Mouse (Mus musculus) embryonic facial prominence, embryonic 11.5 days (tissue): ENCODE measurements around the gene Znrd1as. TPM values are rescaled to one million over a fixed set of nuclear protein-coding genes. Genes with fewer than 3 reads are reported as not detected.

Experiments used
- ATAC-seq: fragments of 200-750 bp; cut with Nextera tagmentation; replicated peaks from 2 replicates; pipeline ENCODE4 v1.8.0; 2017; ENCODE audit warnings: low read depth; ENCODE audit not compliant: insufficient number of reproducible peaks, low FRiP score, low TSS enrichment
- DNase-seq: peaks from one replicate; pipeline ENCODE4 v3.0.0-alpha.2; 2015; ENCODE audit warnings: low spot score
- H3K27ac ChIP-seq: fragments of 300-500 bp; sonication (generic); replicated peaks from 2 replicates; pipeline ENCODE4 v1.5.1; 2014; ENCODE audit warnings: mild to moderate bottlenecking, low read depth, low read length, control low read depth
- H3K27me3 ChIP-seq: fragments of 300-500 bp; sonication (generic); 2 replicates; pipeline ENCODE4 v1.6.1; 2014; ENCODE audit warnings: mild to moderate bottlenecking, low read length, moderate library complexity, mixed read lengths; ENCODE audit not compliant: control insufficient read depth, insufficient read depth
- H3K36me3 ChIP-seq: fragments of 300-500 bp; sonication (generic); replicated peaks from 2 replicates; pipeline ENCODE4 v1.6.1; 2014; ENCODE audit warnings: low read depth, mild to moderate bottlenecking, low read length, moderate library complexity, mixed read lengths; ENCODE audit not compliant: control insufficient read depth, insufficient read depth
- H3K4me1 ChIP-seq: fragments of 300-500 bp; sonication (generic); 2 replicates; pipeline ENCODE4 v1.6.1; 2014; ENCODE audit warnings: low read length, mixed read lengths; ENCODE audit not compliant: control insufficient read depth, insufficient read depth
- H3K4me2 ChIP-seq: fragments of 300-500 bp; sonication (generic); 2 replicates; pipeline ENCODE4 v1.6.1; 2014; ENCODE audit warnings: low read depth, mild to moderate bottlenecking, control low read depth, low read length, moderate library complexity
- H3K4me3 ChIP-seq: fragments of 300-500 bp; sonication (generic); 2 replicates; pipeline ENCODE4 v1.5.1; 2014; ENCODE audit warnings: low read depth, low read length, control low read depth
- H3K9ac ChIP-seq: fragments of 300-500 bp; sonication (generic); replicated peaks from 2 replicates; pipeline ENCODE4 v1.6.1; 2014; ENCODE audit warnings: mild to moderate bottlenecking, control low read depth, low read length
- H3K9me3 ChIP-seq: fragments of 300-500 bp; sonication (generic); replicated peaks from 2 replicates; pipeline ENCODE4 v1.6.1; 2016; ENCODE audit warnings: mild to moderate bottlenecking, low read length, inconsistent platforms, mixed read lengths; ENCODE audit not compliant: control insufficient read depth
- WGBS: fragments of 180-500 bp; shearing (Covaris S2); extraction: QIAGEN DNeasy Blood & Tissue Kit; methylation state at CpG from one replicate; pipeline ENCODE4 v1.1.7; 2014; 5-methylcytosine and 5-hydroxymethylcytosine counted together
- polyA plus RNA-seq: library from polyadenylated mRNA; unstranded; fragments of >200 nt; fragmentation: Nextera tagmentation; extraction: Ambion mirVana; gene quantifications from 2 replicates; pipeline ENCODE4 v1.2.1, GENCODE M21; 2014

Gene Znrd1as
- polyA plus RNA-seq, 1 experiment from 2014 or later: 9.3 TPM

DNA sequence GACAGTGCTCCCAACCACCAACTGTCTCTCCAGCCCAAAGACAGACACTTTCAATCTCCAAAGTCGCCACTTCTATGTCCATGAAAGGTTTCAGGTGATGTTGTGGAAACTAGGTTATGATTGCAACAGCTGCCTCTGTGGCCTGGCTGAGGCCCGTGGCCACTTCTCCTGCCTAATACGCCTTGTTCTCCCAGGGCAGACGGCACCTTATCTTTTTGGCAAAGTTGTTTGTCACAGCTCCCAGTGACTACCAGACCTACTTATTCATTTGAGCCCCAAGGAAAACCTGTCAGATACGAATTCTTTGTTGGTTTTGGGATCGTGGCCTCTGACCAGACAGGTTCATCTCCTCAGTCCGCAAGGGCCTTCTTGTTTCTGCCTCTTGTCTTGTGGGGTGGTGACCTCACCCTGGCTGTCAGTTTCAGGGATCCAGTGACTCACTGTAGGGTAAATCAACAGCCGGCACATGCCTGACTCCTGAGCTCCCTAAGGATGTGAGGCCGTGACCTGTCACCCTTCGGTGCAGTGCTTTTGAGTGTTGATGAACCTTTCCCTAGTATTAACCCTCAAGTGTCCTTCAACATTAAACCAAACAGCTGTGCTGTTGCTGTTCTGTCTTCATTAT is 30.8 kb upstream of the Znrd1as start:
- no peak for ATAC-seq
- Histone ChIP-seq H3K4me2 (no peak overlapping the region), H3K9me3 (no peaks in the 10 kb centered on the region), H3K27me3 (no peaks in the 10 kb centered on the region), H3K4me3 (no peak overlapping the region), H3K36me3 (no peaks in the 10 kb centered on the region), H3K9ac (no peak overlapping the region), H3K27ac (no peak overlapping the region), H3K4me1 (no peaks in the 10 kb centered on the region)
- 52% methylated on average over 10 of the region's 10 CpGs for whole genome bisulfite sequencing
- DNase-seq: no peak

DNA sequence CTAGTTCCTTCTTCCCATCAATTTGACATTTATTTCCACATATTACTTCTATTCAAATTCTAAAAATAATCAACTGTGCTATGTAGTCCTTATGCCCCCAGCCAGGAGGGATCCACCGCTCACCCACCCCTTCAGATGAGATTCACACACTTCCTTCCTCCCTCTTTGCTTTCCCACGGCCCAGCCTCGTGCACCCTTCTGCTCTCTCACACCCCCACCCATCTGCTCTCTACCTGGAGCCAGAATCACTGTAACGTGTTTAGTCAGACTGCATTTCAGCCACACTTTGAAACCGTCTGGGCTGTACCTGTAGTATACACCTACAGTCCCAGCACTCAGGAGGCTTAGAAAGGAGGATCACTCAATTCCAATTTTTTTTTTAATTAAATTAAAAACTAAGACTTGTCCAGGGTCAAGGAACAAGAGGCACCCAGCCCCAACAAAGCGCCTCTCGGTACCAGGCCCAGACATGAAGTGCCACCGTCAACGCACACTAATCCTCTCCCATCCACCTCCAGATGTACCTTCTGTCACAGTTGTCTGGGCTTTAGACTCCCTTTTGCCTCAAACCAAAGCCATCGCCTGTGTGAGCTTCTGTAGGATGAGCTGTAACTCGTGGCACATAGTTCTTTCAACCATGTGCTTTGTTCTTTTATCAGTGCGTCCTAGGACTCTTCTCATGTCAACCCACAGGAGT is 29.0 kb upstream of the Znrd1as start:
- 82% methylated on average over 12 of the region's 12 CpGs for WGBS
- Histone ChIP-seq H3K9me3 (no peaks in the 10 kb centered on the region), H3K4me3 (no peak overlapping the region), H3K36me3 (no peaks in the 10 kb centered on the region), H3K4me1 (no peaks in the 10 kb centered on the region), H3K27ac (no peak overlapping the region), H3K4me2 (no peak overlapping the region), H3K27me3 (no peaks in the 10 kb centered on the region), H3K9ac (no peak overlapping the region)
- ATAC-seq: no peak
- no peak for DNase-seq

DNA sequence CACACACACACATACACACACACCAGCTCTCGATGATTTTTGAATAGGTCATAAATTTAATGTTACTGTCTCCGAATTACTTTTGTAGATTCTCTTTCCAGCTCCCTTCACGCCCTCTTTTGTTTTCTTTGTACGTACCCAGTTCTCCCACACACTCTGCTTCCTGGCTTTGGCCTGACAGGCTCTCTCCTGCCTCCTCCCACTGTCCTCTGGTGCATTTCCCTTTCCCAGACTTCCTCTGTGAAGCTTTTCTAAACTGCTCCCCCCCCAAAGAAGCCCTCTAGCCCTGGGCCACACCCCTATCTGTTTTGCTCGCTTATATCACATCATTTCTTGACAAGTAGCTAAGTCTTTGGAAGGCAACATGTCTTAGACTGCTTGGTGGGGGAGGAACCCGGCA is 28.2 kb upstream of the Znrd1as start:
- Histone ChIP-seq H3K9ac (no peak overlapping the region), H3K4me3 (no peak overlapping the region), H3K27me3 (no peaks in the 10 kb centered on the region), H3K4me2 (no peak overlapping the region), H3K9me3 (no peaks in the 10 kb centered on the region), H3K27ac (no peak overlapping the region), H3K36me3 (no peaks in the 10 kb centered on the region), H3K4me1 (no peaks in the 10 kb centered on the region)
- WGBS: 86% methylated on average over 6 of the region's 6 CpGs
- DNase-seq: no peak
- ATAC-seq: no peak

DNA sequence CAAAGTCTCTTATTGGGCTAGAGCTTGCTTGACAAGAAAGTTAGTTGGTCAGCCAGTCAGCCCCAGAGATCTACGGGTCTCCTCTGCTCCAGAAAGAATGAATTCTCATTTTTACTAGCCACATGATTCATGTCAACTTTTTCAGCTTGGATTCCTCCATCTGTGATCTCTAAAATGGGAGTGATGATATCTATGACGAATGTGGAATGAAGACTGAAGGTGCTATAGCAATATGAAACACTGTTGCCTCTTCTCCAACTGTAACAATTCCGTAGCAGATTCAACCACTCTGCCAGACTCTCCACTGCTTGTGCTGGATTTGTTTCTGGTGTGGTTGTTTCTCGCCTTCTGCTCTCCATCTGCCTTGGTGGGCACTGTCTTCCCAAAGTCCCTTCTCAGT is 27.3 kb upstream of the Znrd1as start:
- no peak overlapping the region for H3K27ac ChIP-seq
- WGBS: 83% methylated on average over 4 of the region's 4 CpGs
- H3K36me3 ChIP-seq: no peaks in the 10 kb centered on the region
- no peaks in the 10 kb centered on the region for H3K9me3 ChIP-seq
- no peak overlapping the region for H3K4me3 ChIP-seq
- no peak overlapping the region for H3K4me2 ChIP-seq
- H3K9ac ChIP-seq: no peak overlapping the region
- no peaks in the 10 kb centered on the region for H3K4me1 ChIP-seq
- H3K27me3 ChIP-seq: no peaks in the 10 kb centered on the region
- DNase-seq: no peak
- ATAC-seq: no peak

GRCm38 (mm10) chr17:36931806-36932205 is 26.6 kb upstream of the Znrd1as start:
- H3K27me3 ChIP-seq: no peaks in the 10 kb centered on the region
- no peaks in the 10 kb centered on the region for H3K4me1 ChIP-seq
- DNase-seq (no peak), ATAC-seq (no peak)
- no peaks in the 10 kb centered on the region for H3K36me3 ChIP-seq
- 47% methylated on average over 2 of the region's 2 CpGs for WGBS
- no peaks in the 10 kb centered on the region for H3K9me3 ChIP-seq
- H3K27ac ChIP-seq: no peak overlapping the region
- no peak overlapping the region for H3K4me3 ChIP-seq
- no peak overlapping the region for H3K4me2 ChIP-seq
- H3K9ac ChIP-seq: no peak overlapping the region

DNA sequence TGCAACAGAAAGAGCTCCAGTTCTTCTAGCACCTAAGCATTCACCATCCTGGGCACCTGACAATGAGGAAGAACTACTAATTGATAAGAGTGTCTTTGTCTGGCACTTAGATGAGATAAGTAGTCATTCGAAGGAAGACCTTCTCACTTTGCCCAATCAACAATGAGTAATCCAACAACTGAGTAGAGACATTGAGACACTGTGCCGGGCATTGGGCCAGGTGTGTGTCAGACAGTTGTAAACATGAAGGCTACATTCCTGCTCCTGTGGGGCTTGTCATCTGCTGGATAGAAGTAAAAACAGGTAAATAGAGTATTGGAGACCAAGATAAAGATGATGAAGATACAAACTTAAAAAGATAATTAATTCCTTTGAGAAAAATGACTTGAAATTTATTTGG is 20.3 kb upstream of the Znrd1as start:
- 84% methylated on average over 2 of the region's 2 CpGs for WGBS
- Histone ChIP-seq H3K4me2 (no peak overlapping the region), H3K27ac (no peak overlapping the region), H3K27me3 (peaks cover 13% of the 10 kb centered on the region), H3K9me3 (no peaks in the 10 kb centered on the region), H3K36me3 (no peaks in the 10 kb centered on the region), H3K4me3 (no peak overlapping the region), H3K4me1 (peaks cover 6% of the 10 kb centered on the region), H3K9ac (no peak overlapping the region)
- DNase-seq (no peak), ATAC-seq (no peak)

DNA sequence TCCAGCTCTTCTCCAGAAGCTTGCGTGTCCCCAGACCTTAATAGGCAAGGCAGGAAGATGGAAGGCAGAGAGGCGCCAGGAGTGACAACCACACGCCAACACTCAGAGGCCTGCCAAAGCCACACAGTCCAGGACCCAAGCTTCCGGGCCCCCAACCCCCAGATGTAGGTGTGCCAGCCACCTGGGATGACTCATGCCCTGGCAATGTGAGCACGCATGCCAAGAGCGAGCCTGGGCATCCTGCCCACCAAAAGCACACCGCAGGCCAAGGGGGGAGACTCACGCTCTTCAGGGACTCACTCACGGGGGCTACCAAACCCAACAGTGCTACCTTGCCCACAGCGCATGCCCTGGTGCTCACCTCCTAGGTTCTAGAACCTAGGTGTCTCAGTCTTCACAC is 16.0 kb upstream of the Znrd1as start:
- 60% methylated on average over 10 of the region's 10 CpGs for WGBS
- Histone ChIP-seq H3K27me3 (peaks cover 41% of the 10 kb centered on the region), H3K36me3 (no peaks in the 10 kb centered on the region), H3K27ac (no peak overlapping the region), H3K9ac (no peak overlapping the region), H3K4me1 (peaks cover 8% of the 10 kb centered on the region), H3K4me3 (no peak overlapping the region), H3K4me2 (no peak overlapping the region; the same call in 1 of the 2 replicates), H3K9me3 (no peaks in the 10 kb centered on the region)
- ATAC-seq (no peak), DNase-seq (no peak)

DNA sequence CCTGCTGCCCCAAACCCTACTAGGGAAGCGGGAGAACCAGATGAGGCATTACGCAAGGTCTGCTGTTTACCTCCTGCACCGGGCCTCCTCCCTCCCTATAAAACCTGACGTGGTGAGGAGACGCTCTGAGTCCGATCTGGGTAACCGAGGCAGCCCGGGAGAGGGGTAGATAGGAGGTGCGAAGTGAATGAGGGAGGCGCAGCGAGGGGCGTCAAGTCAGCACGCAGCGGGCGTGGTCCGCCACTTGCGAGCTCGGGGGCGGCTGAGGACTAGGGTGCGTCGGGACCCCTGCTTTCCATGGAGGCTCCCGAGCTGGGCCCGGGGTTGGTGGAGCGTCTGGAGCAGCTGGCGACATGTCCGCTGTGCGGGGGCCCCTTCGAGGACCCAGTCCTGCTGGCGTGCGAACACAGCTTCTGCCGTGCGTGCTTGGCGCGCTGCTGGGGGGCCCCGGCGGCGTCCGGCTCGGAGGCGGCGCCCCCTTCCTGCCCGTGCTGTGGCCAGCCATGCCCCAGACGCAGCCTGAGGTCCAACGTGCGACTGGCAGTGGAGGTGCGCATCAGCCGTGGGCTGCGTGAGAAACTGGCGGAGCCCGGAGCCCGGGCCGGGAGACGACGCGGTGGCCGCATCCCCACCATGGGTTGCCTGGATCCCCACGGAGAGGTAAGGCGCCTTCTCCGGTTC is 15.5 kb upstream of the Znrd1as start, which contains the start of gene Rnf39:
Gene Rnf39, plus strand, starts transcription at position 128 of the 681 bp plus-strand sequence.
- peak; percentile 19 for DNase-seq

More for the DNA sequence above, 15.5 kb upstream of the Znrd1as start, which contains the start of gene Rnf39:
- no peak within 1 kb of the TSS for H3K27ac ChIP-seq
- peak within 1 kb of the TSS; percentile 35 for H3K4me3 ChIP-seq
- H3K9ac ChIP-seq: peak within 1 kb of the TSS; percentile 37
- H3K4me2 ChIP-seq: peak within 1 kb of the TSS; percentile 55
- H3K27me3 ChIP-seq: peaks cover 41% of the 10 kb centered on the region
- ATAC-seq: no peak
- WGBS: 3% methylated on average over 56 of the region's 59 CpGs
- no peaks in the 10 kb centered on the region for H3K9me3 ChIP-seq
- peaks cover 8% of the 10 kb centered on the region for H3K4me1 ChIP-seq
- H3K36me3 ChIP-seq: no peaks in the 10 kb centered on the region
